Mouse (Mus musculus) MEL (cell line): ENCODE data around the gene Wls. TPM values are rescaled to one million over a fixed set of nuclear protein-coding genes. Genes with fewer than 3 reads are reported as not detected.

Experiments
- DNase-seq: peaks from one replicate; pipeline ENCODE4 v3.0.0; 2011; ENCODE audit warnings: low read depth, low spot score
- H3K27ac ChIP-seq: 2 replicates; pipeline ENCODE4 v1.5.1; 2012; ENCODE audit warnings: low read depth, mild to moderate bottlenecking, control low read depth, low read length, moderate library complexity; ENCODE audit not compliant: control insufficient read depth
- H3K27me3 ChIP-seq, 2 experiments: fragments of 150-350 bp in 1 of 2; sonication (generic) in 1 of 2; 2 replicates each; pipeline ENCODE4 v1.6.1; 2012; ENCODE audit warnings: low read length in 2 of 2, mild to moderate bottlenecking in 2 of 2, improper control_type of control experiment in 1 of 2, moderate library complexity in 1 of 2; ENCODE audit not compliant: insufficient read depth in 2 of 2, control insufficient read depth in 1 of 2
- H3K36me3 ChIP-seq, 2 experiments: 2 replicates each; pipeline ENCODE4 v1.6.1; 2012 to 2014; ENCODE audit warnings: low read length in 2 of 2, improper control_type of control experiment in 1 of 2, inconsistent platforms in 1 of 2, mild to moderate bottlenecking in 1 of 2; ENCODE audit not compliant: insufficient read depth in 2 of 2, control insufficient read depth in 1 of 2
- H3K4me1 ChIP-seq, 2 experiments: fragments of 150-350 bp in 1 of 2; sonication (generic) in 1 of 2; 2 replicates each; pipeline ENCODE4 v1.6.1; 2012; ENCODE audit warnings: low read length in 2 of 2, improper control_type of control experiment in 1 of 2, mild to moderate bottlenecking in 1 of 2; ENCODE audit not compliant: insufficient read depth in 2 of 2, control insufficient read depth in 1 of 2
- H3K4me3 ChIP-seq, 2 experiments: fragments of 150-350 bp in 1 of 2; sonication (generic) in 1 of 2; 2 replicates each; pipeline ENCODE4 v1.5.1; 2012; ENCODE audit warnings: low read depth in 2 of 2, low read length in 2 of 2, mild to moderate bottlenecking in 2 of 2, moderate library complexity in 2 of 2, control low read depth in 1 of 2, improper control_type of control experiment in 1 of 2; ENCODE audit not compliant: control insufficient read depth in 1 of 2, insufficient read depth in 1 of 2
- H3K79me2 ChIP-seq: 2 replicates; pipeline ENCODE4 v1.6.1; 2012; ENCODE audit warnings: mild to moderate bottlenecking, low read length, moderate library complexity; ENCODE audit not compliant: control insufficient read depth, poor library complexity, insufficient read depth
- H3K9ac ChIP-seq: 2 replicates; pipeline ENCODE4 v1.6.1; 2012; ENCODE audit warnings: low read depth, mild to moderate bottlenecking, control low read depth, low read length, moderate library complexity; ENCODE audit not compliant: control insufficient read depth, poor library complexity, severe bottlenecking
- H3K9me3 ChIP-seq: fragments of 150-350 bp; sonication (generic); replicated peaks from 2 replicates; pipeline ENCODE4 v1.6.1; 2012; ENCODE audit warnings: mild to moderate bottlenecking, low read length, improper control_type of control experiment, moderate library complexity; ENCODE audit not compliant: insufficient read depth
- BHLHE40 ChIP-seq: IDR thresholded peaks from 2 replicates; pipeline ENCODE4 v1.6.1; 2012; ENCODE audit warnings: low read depth, mild to moderate bottlenecking, inconsistent platforms, low read length, improper control_type of control experiment, borderline replicate concordance
- CHD1 ChIP-seq: IDR thresholded peaks from 2 replicates; pipeline ENCODE4 v1.6.1; 2012; ENCODE audit warnings: low read depth, mild to moderate bottlenecking, inconsistent platforms, low read length, improper control_type of control experiment
- CHD2 ChIP-seq: IDR thresholded peaks from 2 replicates; pipeline ENCODE4 v1.6.1; 2011; ENCODE audit warnings: low read length, improper control_type of control experiment
- E2F4 ChIP-seq: IDR thresholded peaks from 2 replicates; pipeline ENCODE4 v1.6.1; 2011; ENCODE audit warnings: low read depth, low read length, improper control_type of control experiment, borderline replicate concordance
- ELF1 ChIP-seq: IDR thresholded peaks from 2 replicates; pipeline ENCODE4 v1.6.1; 2014; ENCODE audit warnings: low read depth, mild to moderate bottlenecking, inconsistent platforms, low read length, improper control_type of control experiment, moderate library complexity
- EP300 ChIP-seq, 2 experiments: IDR thresholded peaks; 2 replicates each; pipeline ENCODE4 v1.6.1; 2011; ENCODE audit warnings: improper control_type of control experiment in 2 of 2, low read length in 2 of 2, low read depth in 1 of 2, mild to moderate bottlenecking in 1 of 2
- ETS1 ChIP-seq: IDR thresholded peaks from 2 replicates; pipeline ENCODE4 v1.6.1; 2012; ENCODE audit warnings: low read depth, mild to moderate bottlenecking, inconsistent platforms, low read length, improper control_type of control experiment, moderate library complexity
- HCFC1 ChIP-seq: IDR thresholded peaks from 2 replicates; pipeline ENCODE4 v1.6.1; 2012; ENCODE audit warnings: low read depth, mild to moderate bottlenecking, inconsistent platforms, low read length, improper control_type of control experiment, moderate library complexity
- JUND ChIP-seq: IDR thresholded peaks from 2 replicates; pipeline ENCODE4 v1.6.1; 2011; ENCODE audit warnings: low read depth, mild to moderate bottlenecking, improper control_type of control experiment, low read length
- MAX ChIP-seq: IDR thresholded peaks from 2 replicates; pipeline ENCODE4 v1.6.1; 2011; ENCODE audit warnings: low read length, improper control_type of control experiment
- MAZ ChIP-seq: IDR thresholded peaks from 2 replicates; pipeline ENCODE4 v1.6.1; 2012; ENCODE audit warnings: low read depth, mild to moderate bottlenecking, inconsistent platforms, low read length, improper control_type of control experiment
- MEF2A ChIP-seq: IDR thresholded peaks from 2 replicates; pipeline ENCODE4 v1.6.1; 2014; ENCODE audit warnings: low read depth, mild to moderate bottlenecking, inconsistent platforms, low read length, improper control_type of control experiment; ENCODE audit not compliant: poor library complexity, insufficient replicate concordance, severe bottlenecking; ENCODE audit errors: extremely low read depth
- MXI1 ChIP-seq: IDR thresholded peaks from 2 replicates; pipeline ENCODE4 v1.6.1; 2011; ENCODE audit warnings: mild to moderate bottlenecking, low read depth, low read length, improper control_type of control experiment
- MYC ChIP-seq: IDR thresholded peaks from 2 replicates; pipeline ENCODE4 v1.6.1; 2011; ENCODE audit warnings: low read depth, mild to moderate bottlenecking, low read length, improper control_type of control experiment, moderate library complexity
- NELFE ChIP-seq: IDR thresholded peaks from 2 replicates; pipeline ENCODE4 v1.6.1; 2011; ENCODE audit warnings: low read depth, low read length, improper control_type of control experiment
- NRF1 ChIP-seq: IDR thresholded peaks from 2 replicates; pipeline ENCODE4 v1.6.1; 2014; ENCODE audit warnings: low read depth, mild to moderate bottlenecking, inconsistent platforms, low read length, improper control_type of control experiment, moderate library complexity; ENCODE audit not compliant: poor library complexity, insufficient read depth, severe bottlenecking
- POLR2A ChIP-seq, 2 experiments: IDR thresholded peaks; 2 replicates each; pipeline ENCODE4 v1.6.1; 2011 to 2012; ENCODE audit warnings: low read length in 2 of 2, mild to moderate bottlenecking in 2 of 2, control low read depth in 1 of 2, improper control_type of control experiment in 1 of 2, low read depth in 1 of 2, moderate library complexity in 1 of 2; ENCODE audit not compliant: control insufficient read depth in 1 of 2, insufficient read depth in 1 of 2, poor library complexity in 1 of 2
- POLR2AphosphoS2 ChIP-seq: IDR thresholded peaks from 2 replicates; pipeline ENCODE4 v1.6.1; 2011; ENCODE audit warnings: low read length, improper control_type of control experiment
- RCOR1 ChIP-seq: IDR thresholded peaks from 2 replicates; pipeline ENCODE4 v1.6.1; 2012; ENCODE audit warnings: low read depth, mild to moderate bottlenecking, inconsistent platforms, low read length, improper control_type of control experiment
- SIN3A ChIP-seq: IDR thresholded peaks from 2 replicates; pipeline ENCODE4 v1.6.1; 2012; ENCODE audit warnings: low read length, improper control_type of control experiment, inconsistent platforms
- TAL1 ChIP-seq: IDR thresholded peaks from 2 replicates; pipeline ENCODE4 v1.6.1; 2012; ENCODE audit warnings: mild to moderate bottlenecking, inconsistent platforms, low read length, moderate library complexity, mixed read lengths
- TBP ChIP-seq: IDR thresholded peaks from 2 replicates; pipeline ENCODE4 v1.8.0; 2011; ENCODE audit warnings: low read depth, low read length, improper control_type of control experiment
- TCF12 ChIP-seq: IDR thresholded peaks from 2 replicates; pipeline ENCODE4 v1.6.1; 2014; ENCODE audit warnings: low read depth, mild to moderate bottlenecking, inconsistent platforms, low read length, improper control_type of control experiment, moderate library complexity
- UBTF ChIP-seq: IDR thresholded peaks from 2 replicates; pipeline ENCODE4 v1.6.1; 2012; ENCODE audit warnings: low read depth, mild to moderate bottlenecking, inconsistent platforms, low read length, improper control_type of control experiment, moderate library complexity, borderline replicate concordance; ENCODE audit not compliant: insufficient read depth
- USF2 ChIP-seq, 2 experiments: IDR thresholded peaks; 2 replicates each; pipeline ENCODE4 v1.6.1; 2011 to 2012; ENCODE audit warnings: improper control_type of control experiment in 2 of 2, low read length in 2 of 2, borderline replicate concordance in 1 of 2, inconsistent platforms in 1 of 2, low read depth in 1 of 2, mild to moderate bottlenecking in 1 of 2; ENCODE audit not compliant: insufficient read depth in 1 of 2
- ZC3H11A ChIP-seq: IDR thresholded peaks from 2 replicates; pipeline ENCODE4 v1.6.1; 2012; ENCODE audit warnings: low read depth, mild to moderate bottlenecking, inconsistent platforms, low read length, improper control_type of control experiment
- polyA plus RNA-seq, 2 experiments: library from polyadenylated mRNA; stranded (reverse) in 1 of 2; unstranded in 1 of 2; fragments of >175 nt in 1 of 2; fragments of >200 nt in 1 of 2; gene quantifications; 2 replicates each; pipeline versions ENCODE4 v1.2.1 to v1.2.4; 2012; ENCODE audit warnings: low replicate concordance in 2 of 2, low read depth in 1 of 2; ENCODE audit not compliant: insufficient read length in 2 of 2, insufficient read depth in 1 of 2, missing spikeins in 1 of 2
- total RNA-seq: library from RNA; depleted of rRNA; stranded (reverse); fragments of 300-350 nt; gene quantifications from 2 replicates; pipeline ENCODE4 v1.2.3, GENCODE M21; 2012

The Wls gene
- total and polyA plus RNA-seq, 3 experiments = not detected

GRCm38 (mm10) chr3:159883325-159883724, 43.9 kb downstream of the Wls start:
- no peak overlapping the region for H3K9ac ChIP-seq
- no peaks in the 10 kb centered on the region for H3K4me1 ChIP-seq
- no peak for DNase-seq
- H3K4me3 ChIP-seq = no peak overlapping the region
- H3K9me3 ChIP-seq = no peaks in the 10 kb centered on the region
- H3K36me3 ChIP-seq = no peaks in the 10 kb centered on the region
- TF ChIP-seq BHLHE40 (no peak), MAX (no peak), TBP (no peak)
- H3K27ac ChIP-seq = no peak overlapping the region
- no peaks in the 10 kb centered on the region for H3K79me2 ChIP-seq
- H3K27me3 ChIP-seq = no peaks in the 10 kb centered on the region

GRCm38 (mm10) chr3:159884802-159885201, 45.3 kb downstream of the Wls start:
- H3K9me3 ChIP-seq = no peaks in the 10 kb centered on the region
- no peaks in the 10 kb centered on the region for H3K36me3 ChIP-seq
- no peaks in the 10 kb centered on the region for H3K79me2 ChIP-seq
- H3K4me3 ChIP-seq = no peak overlapping the region
- no peaks in the 10 kb centered on the region for H3K27me3 ChIP-seq
- no peak overlapping the region for H3K27ac ChIP-seq
- TF ChIP-seq POLR2AphosphoS2 = no peak
- TF ChIP-seq HCFC1 = no peak
- TF ChIP-seq SIN3A = no peak
- TF ChIP-seq TBP = no peak
- no peak for TF ChIP-seq JUND
- TF ChIP-seq MYC = no peak
- no peak for TF ChIP-seq NRF1
- TF ChIP-seq TAL1 = no peak
- no peak for TF ChIP-seq TCF12
- TF ChIP-seq EP300 (IDR thresholded peaks at IDR 0.05; ENCODE audit: low read depth in 1 of 2, low read length in 2 of 2) = no peak
- TF ChIP-seq NELFE = no peak
- no peak for TF ChIP-seq USF2 (IDR thresholded peaks at IDR 0.05; ENCODE audit: borderline replicate concordance in 1 of 2, insufficient read depth in 1 of 2, low read depth in 1 of 2, low read length in 2 of 2)
- no peaks in the 10 kb centered on the region for H3K4me1 ChIP-seq
- DNase-seq = no peak
- H3K9ac ChIP-seq = no peak overlapping the region

- no peaks in the 10 kb centered on the region for H3K27me3 ChIP-seq
- H3K27ac ChIP-seq = no peak overlapping the region
- H3K4me3 ChIP-seq = no peak overlapping the region
- H3K4me1 ChIP-seq = no peaks in the 10 kb centered on the region
- H3K9me3 ChIP-seq = no peaks in the 10 kb centered on the region
- H3K79me2 ChIP-seq = no peaks in the 10 kb centered on the region
- no peak overlapping the region for H3K9ac ChIP-seq
- no peaks in the 10 kb centered on the region for H3K36me3 ChIP-seq
- no peak for DNase-seq
- no peak for TF ChIP-seq HCFC1
- TF ChIP-seq UBTF = no peak
- TF ChIP-seq E2F4 = no peak
- no peak for TF ChIP-seq ZC3H11A
- no peak for TF ChIP-seq POLR2A (IDR thresholded peaks at IDR 0.05; ENCODE audit: control insufficient read depth in 1 of 2, insufficient read depth in 1 of 2, low read depth in 1 of 2, low read length in 2 of 2, poor library complexity in 1 of 2)
- no peak for TF ChIP-seq MAZ
- TF ChIP-seq EP300 (IDR thresholded peaks at IDR 0.05; ENCODE audit: low read depth in 1 of 2, low read length in 2 of 2) = no peak
- no peak for TF ChIP-seq RCOR1
- no peak for TF ChIP-seq MXI1
- TF ChIP-seq MEF2A = no peak
- TF ChIP-seq CHD2 = no peak
- no peak for TF ChIP-seq JUND
- TF ChIP-seq CHD1 = no peak
- TF ChIP-seq SIN3A = no peak
- TF ChIP-seq POLR2AphosphoS2 = no peak
- no peak for TF ChIP-seq ELF1
- TF ChIP-seq NELFE = no peak
- TF ChIP-seq ETS1 = no peak
Observed at GRCm38 (mm10) chr3:159885271-159885670, 45.8 kb downstream of the Wls start.
